Mouse (Mus musculus) hindbrain, embryonic 10.5 days (tissue): ENCODE measurements around the gene Ptpre. TPM values are rescaled to one million over a fixed set of nuclear protein-coding genes. Genes with fewer than 3 reads are reported as not detected.

ENCODE experiments used
- DNase-seq: peaks from one replicate; pipeline ENCODE4 v3.0.0-alpha.2; 2017; ENCODE audit warnings: low spot score
- H3K27ac ChIP-seq: fragments of 300-500 bp; sonication (generic); 2 replicates; pipeline ENCODE4 v1.5.1; 2016; ENCODE audit warnings: mild to moderate bottlenecking, moderate library complexity
- H3K27me3 ChIP-seq: fragments of 300-500 bp; sonication (generic); 2 replicates; pipeline ENCODE4 v1.6.1; 2016; ENCODE audit warnings: mild to moderate bottlenecking; ENCODE audit not compliant: poor library complexity, insufficient read depth, severe bottlenecking
- H3K36me3 ChIP-seq: fragments of 300-500 bp; sonication (generic); 2 replicates; pipeline ENCODE4 v1.6.1; 2016; ENCODE audit warnings: mild to moderate bottlenecking, moderate library complexity
- H3K4me1 ChIP-seq: fragments of 300-500 bp; sonication (generic); replicated peaks from 2 replicates; pipeline ENCODE4 v1.6.1; 2016; ENCODE audit warnings: mild to moderate bottlenecking
- H3K4me3 ChIP-seq: fragments of 300-500 bp; sonication (generic); 2 replicates; pipeline ENCODE4 v1.5.1; 2016; ENCODE audit warnings: mild to moderate bottlenecking, moderate library complexity
- H3K9me3 ChIP-seq: fragments of 300-500 bp; sonication (generic); 2 replicates; pipeline ENCODE4 v1.6.1; 2016; ENCODE audit warnings: mild to moderate bottlenecking, moderate library complexity
- WGBS: fragments of 180-500 bp; shearing (Covaris S2); methylation state at CpG from one replicate; pipeline ENCODE4 v1.1.7; 2016; 5-methylcytosine and 5-hydroxymethylcytosine counted together
- polyA plus RNA-seq: library from polyadenylated mRNA; unstranded; fragments of >200 nt; fragmentation: Nextera tagmentation; extraction: Ambion mirVana; gene quantifications from 2 replicates; pipeline ENCODE4 v1.2.1, GENCODE M21; 2016

The Ptpre gene
- polyA plus RNA-seq, 1 experiment from 2014 or later, result 0.85 TPM

- no peaks in the 10 kb centered on the region for H3K27me3 ChIP-seq
- no peak overlapping the region for H3K27ac ChIP-seq
- no peaks in the 10 kb centered on the region for H3K36me3 ChIP-seq
- H3K4me3 ChIP-seq, result no peak overlapping the region
- peaks cover 6% of the 10 kb centered on the region; the same call in 1 of the 2 replicates for H3K9me3 ChIP-seq
- H3K4me1 ChIP-seq, result 0 out of 2 replicates have a peak, but pooled peaks cover 11% of the 10 kb centered on the region
- no peak for DNase-seq
Measured at GRCm38 (mm10) chr7:135622241-135622640, 85.0 kb downstream of the Ptpre start.

DNA sequence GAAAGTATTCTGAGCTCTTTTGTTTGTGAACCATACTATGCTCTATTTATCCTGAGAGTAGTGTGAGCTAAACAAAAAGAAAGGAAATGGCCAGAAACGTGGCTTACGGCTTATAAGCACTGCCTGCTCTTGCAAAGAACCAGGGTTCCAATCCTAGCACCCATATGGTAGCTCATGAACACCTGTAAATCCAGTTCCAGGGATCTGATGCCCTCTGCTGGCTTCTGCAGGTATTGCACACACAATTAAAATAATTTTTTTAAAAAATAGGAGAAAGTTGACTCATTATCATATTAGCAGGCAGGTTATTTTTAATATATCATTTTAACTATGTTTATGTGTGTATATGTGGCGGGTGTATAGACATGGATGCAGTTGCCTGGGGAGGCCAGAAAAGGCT, 87.6 kb downstream of the Ptpre start:
- 71% methylated on average over 3 of the region's 3 CpGs for WGBS
- no peak for DNase-seq
- peaks cover 6% of the 10 kb centered on the region; the same call in 1 of the 2 replicates for H3K9me3 ChIP-seq
- no peaks in the 10 kb centered on the region for H3K27me3 ChIP-seq
- H3K4me1 ChIP-seq, result 0 out of 2 replicates have a peak, but pooled peaks cover 4% of the 10 kb centered on the region
- no peak overlapping the region for H3K27ac ChIP-seq
- H3K36me3 ChIP-seq, result no peaks in the 10 kb centered on the region
- H3K4me3 ChIP-seq, result no peak overlapping the region

DNA sequence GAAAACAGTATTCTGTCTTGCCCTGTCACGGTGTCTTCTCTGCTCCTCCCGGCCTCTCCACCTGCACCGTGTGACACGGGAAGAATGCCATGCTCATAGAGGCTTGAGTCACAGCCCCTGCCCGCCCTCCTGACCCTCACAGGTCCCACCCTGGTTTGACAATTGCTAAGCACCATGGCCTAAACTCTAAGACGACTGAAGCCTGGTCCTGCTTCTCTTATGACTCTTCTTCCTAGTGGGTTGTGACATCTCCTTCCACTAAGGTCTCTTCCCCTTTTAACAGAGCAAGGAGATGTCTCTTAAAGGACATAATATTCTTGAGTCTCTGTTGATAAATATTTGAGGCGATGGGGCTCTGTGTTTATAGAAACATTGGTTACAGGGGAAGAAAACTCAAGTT, 91.1 kb downstream of the Ptpre start:
- DNase-seq, result no peak
- Histone ChIP-seq H3K27me3 (no peaks in the 10 kb centered on the region), H3K27ac (no peak overlapping the region), H3K4me1 (peaks cover 9% of the 10 kb centered on the region), H3K9me3 (peaks cover 6% of the 10 kb centered on the region; the same call in 1 of the 2 replicates), H3K4me3 (no peak overlapping the region), H3K36me3 (no peaks in the 10 kb centered on the region)
- 81% methylated on average over 7 of the region's 7 CpGs for WGBS

GRCm38 (mm10) chr7:135629019-135629418, 91.7 kb downstream of the Ptpre start:
- H3K36me3 ChIP-seq, result no peaks in the 10 kb centered on the region
- H3K9me3 ChIP-seq, result peaks cover 6% of the 10 kb centered on the region; the same call in 1 of the 2 replicates
- no peaks in the 10 kb centered on the region for H3K27me3 ChIP-seq
- WGBS, result 81% methylated on average over 9 of the region's 9 CpGs
- peaks cover 13% of the 10 kb centered on the region for H3K4me1 ChIP-seq
- no peak overlapping the region for H3K27ac ChIP-seq
- H3K4me3 ChIP-seq, result no peak overlapping the region
- DNase-seq, result no peak

DNA sequence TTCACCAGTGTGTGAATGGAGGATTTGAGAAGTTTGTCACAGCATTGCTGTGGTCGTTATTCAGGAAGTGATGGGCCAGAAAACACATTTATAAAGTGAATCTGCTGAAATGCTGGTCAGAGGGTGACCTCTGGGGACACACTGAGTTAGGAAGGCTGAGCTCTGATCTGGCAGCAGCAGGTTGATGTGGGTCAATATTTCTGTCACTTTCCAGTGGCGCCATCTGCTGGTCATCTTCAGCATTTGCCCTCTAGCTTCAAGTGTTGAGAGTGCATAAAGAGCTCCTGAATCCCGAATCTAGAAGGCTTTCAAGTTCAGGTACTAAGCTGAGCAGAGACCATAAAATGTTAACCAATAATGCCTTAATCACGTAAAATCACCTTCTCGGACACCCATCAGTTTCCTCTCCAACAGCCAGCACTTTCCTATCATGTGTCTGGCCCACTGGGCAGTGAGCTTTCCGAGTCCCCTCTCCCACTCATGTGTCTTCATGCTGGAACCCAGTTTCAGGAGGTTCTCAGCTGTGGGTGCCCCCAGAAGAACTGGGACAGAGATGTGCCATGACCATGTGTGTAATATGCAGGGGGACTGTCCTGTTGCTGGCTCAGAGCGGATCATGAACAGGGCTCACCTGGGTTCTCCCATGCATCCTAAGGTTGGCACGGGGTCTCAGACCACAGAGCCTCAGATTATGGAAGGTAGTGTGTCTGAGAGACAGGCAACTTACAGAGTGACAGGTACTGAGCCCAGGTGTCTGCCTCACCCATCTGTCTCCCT, 94.7 kb downstream of the Ptpre start:
- DNase-seq, result peak; percentile 74
- Histone ChIP-seq H3K36me3 (no peaks in the 10 kb centered on the region), H3K4me3 (no peak overlapping the region), H3K27me3 (no peaks in the 10 kb centered on the region), H3K27ac (no peak overlapping the region), H3K4me1 (peaks cover 18% of the 10 kb centered on the region), H3K9me3 (no peaks in the 10 kb centered on the region)
- WGBS, result 57% methylated on average over 8 of the region's 8 CpGs

DNA sequence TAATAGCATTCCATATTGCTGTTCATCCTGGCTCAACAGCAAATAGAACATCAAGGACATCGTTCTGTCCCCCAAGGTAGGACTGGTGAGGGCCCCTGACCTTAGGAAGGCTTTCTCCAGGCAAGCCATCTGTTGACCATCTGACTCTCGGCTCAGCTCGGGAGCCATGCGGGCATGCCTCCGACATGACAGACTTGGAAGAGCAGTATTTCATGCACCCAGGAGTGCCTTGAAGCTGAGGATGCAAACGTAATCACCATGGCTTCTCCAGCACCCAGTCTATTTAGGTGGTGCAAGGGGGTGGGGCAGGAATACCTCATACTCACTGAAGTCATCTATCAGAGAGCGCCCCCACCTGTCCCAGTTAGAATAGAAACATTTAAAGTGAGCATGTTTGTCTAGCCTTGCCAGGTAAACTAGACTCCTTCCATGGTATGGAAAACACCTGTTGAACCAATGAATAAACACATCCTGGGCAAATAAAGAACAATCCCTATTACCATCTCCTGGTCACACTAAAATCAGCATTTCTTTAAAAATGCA, 95.5 kb downstream of the Ptpre start:
- Histone ChIP-seq H3K27ac (no peak overlapping the region), H3K9me3 (no peaks in the 10 kb centered on the region), H3K36me3 (no peaks in the 10 kb centered on the region), H3K27me3 (no peaks in the 10 kb centered on the region), H3K4me3 (no peak overlapping the region), H3K4me1 (peaks cover 18% of the 10 kb centered on the region)
- 74% methylated on average over 7 of the region's 7 CpGs for WGBS
- DNase-seq, result no peak

DNA sequence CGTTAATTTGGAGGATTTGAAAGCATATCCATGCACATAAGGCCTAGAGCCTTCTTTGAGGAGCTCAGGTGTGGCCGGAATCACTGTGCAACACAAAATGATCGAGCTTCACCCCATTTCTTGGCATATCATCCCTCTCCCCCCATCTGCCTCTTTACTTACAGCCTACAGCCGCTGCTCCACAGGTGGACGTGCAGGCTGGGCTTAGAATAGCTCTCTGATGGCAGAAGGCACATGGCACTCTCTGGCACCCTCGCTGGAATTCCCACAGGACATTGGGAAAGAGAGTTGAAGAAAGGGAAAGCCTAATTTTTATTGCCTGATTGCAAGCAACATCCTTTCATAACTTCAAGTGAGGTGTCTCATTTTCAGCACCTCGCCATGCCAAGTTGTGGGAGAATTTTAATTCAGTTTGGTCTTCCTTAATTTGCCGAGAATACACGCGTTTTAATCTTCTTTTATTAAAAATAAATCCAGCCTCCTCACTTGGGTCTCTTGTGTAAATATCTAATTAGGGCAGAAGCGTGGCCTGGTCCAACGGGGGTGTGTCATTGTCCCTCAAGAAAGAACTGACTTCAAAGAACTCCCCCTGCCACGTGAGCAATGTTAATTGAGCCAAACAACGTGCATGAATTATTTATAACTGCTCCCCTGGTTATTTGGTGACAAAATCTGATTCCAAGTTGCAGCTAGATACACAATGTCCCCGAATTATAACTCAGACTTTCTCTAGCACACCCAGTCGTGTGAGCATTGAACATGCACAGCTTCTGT, 97.8 kb downstream of the Ptpre start:
- H3K4me1 ChIP-seq, result peaks cover 18% of the 10 kb centered on the region
- WGBS, result 72% methylated on average over 16 of the region's 16 CpGs
- H3K27me3 ChIP-seq, result no peaks in the 10 kb centered on the region
- no peak overlapping the region for H3K4me3 ChIP-seq
- no peaks in the 10 kb centered on the region for H3K36me3 ChIP-seq
- DNase-seq, result no peak
- no peak overlapping the region for H3K27ac ChIP-seq
- H3K9me3 ChIP-seq, result no peaks in the 10 kb centered on the region

DNA sequence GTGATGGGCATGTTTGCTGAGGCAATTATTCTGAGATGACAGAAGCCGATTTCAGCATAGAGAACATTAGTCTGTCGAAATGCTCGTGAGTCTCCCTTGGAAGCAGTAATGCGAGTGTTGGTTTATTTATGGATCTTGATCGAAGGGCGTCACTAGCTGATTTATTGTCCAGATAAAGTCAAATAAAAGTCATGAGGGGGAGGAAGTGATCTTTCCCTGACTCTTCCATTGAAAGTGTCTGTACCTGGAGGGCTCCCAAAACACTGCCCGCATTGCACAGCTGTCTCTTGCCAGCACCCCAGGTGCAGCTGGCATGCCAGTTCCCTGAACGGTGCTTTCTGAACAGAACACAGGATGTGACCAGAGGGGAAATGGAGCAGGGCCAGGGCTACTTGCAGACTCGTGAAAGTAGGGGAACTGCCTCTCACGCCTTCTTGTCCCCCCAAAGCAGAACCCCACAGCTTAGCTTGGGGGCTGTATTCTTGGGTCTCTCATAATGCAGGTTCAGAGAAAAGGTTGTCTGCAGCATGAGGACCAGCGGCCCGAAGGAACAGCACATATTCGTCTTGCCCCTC, 100.2 kb downstream of the Ptpre start:
- Histone ChIP-seq H3K4me1 (peaks cover 17% of the 10 kb centered on the region), H3K36me3 (no peaks in the 10 kb centered on the region), H3K27me3 (no peaks in the 10 kb centered on the region), H3K4me3 (no peak overlapping the region), H3K27ac (no peak overlapping the region), H3K9me3 (no peaks in the 10 kb centered on the region)
- DNase-seq, result no peak
- 80% methylated on average over 13 of the region's 13 CpGs for WGBS

GRCm38 (mm10) chr7:135639361-135639760, 102.1 kb downstream of the Ptpre start:
- Histone ChIP-seq H3K27me3 (no peaks in the 10 kb centered on the region), H3K36me3 (no peaks in the 10 kb centered on the region), H3K4me3 (no peak overlapping the region), H3K9me3 (no peaks in the 10 kb centered on the region), H3K27ac (no peak overlapping the region), H3K4me1 (0 out of 2 replicates have a peak, but pooled peaks cover 5% of the 10 kb centered on the region)
- DNase-seq, result no peak
- WGBS, result 35% methylated on average over 2 of the region's 2 CpGs

DNA sequence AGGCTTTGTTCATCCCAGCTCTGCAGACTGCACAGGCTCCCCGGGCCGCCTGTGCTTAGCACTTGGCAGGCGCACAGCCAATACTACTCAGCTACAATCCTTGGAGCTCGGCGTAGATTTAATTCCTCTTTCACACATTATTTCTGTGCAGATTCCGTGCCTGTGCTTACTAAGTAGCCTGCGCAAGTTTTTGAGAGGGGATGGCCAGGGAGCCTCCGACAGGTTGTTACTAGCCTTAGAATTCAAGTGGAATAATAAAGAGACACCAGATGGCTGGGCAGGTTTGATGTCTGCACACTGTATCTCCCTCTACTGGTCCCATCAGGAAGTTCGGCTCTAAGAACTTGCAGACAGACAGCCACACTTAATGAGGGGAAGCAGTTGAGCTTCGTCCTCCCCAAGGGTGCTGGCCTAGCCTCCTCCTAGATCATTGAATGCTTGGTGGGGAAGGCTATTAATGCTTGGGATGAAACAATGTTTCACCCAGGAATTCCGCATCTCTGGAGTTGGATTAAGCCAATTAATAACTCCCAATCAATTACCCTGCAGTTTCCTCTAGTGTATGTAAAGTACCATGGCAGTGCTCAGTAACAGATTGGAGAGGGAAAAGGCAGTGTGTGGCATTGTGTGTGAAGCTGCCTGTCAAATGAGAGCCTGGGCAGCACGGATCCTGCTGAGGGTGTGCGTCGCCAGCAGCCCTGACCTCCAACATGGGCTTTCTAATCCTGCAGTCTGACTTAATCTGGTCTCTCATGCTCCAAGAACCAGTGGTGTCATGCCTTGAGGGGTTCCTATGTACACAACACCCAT, 104.6 kb downstream of the Ptpre start:
- Histone ChIP-seq H3K27ac (no peak overlapping the region), H3K36me3 (no peaks in the 10 kb centered on the region), H3K27me3 (no peaks in the 10 kb centered on the region), H3K4me3 (no peak overlapping the region), H3K9me3 (no peaks in the 10 kb centered on the region), H3K4me1 (no peaks in the 10 kb centered on the region)
- DNase-seq, result peak; percentile 33
- 68% methylated on average over 14 of the region's 14 CpGs for WGBS

DNA sequence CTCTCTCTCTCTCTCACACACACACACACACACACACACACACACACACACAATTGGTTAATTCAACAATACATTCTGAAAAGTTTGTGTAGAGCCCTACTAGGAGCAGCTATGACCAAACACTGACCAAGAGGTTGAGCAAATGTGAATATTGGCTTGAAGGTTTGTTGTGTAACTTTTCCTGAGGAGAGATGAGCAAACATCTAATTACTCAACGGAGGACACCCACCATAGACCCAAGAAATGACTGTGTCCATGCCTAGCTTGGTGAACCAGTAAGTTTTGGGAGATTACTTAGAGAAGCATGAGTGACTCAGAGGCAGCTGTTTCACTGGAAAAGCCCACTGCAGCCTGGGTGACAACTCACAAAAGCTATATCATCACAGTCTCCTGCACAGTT, 107.2 kb downstream of the Ptpre start:
- 90% methylated on average over 1 of the region's 1 CpGs for WGBS
- H3K36me3 ChIP-seq, result no peaks in the 10 kb centered on the region
- no peak for DNase-seq
- no peak overlapping the region for H3K27ac ChIP-seq
- H3K4me3 ChIP-seq, result no peak overlapping the region
- H3K4me1 ChIP-seq, result no peaks in the 10 kb centered on the region
- H3K27me3 ChIP-seq, result no peaks in the 10 kb centered on the region
- 0 out of 2 replicates have a peak, but pooled peaks cover 3% of the 10 kb centered on the region for H3K9me3 ChIP-seq

- Histone ChIP-seq H3K27me3 (no peaks in the 10 kb centered on the region), H3K4me3 (no peak overlapping the region), H3K36me3 (no peaks in the 10 kb centered on the region), H3K27ac (no peak overlapping the region), H3K4me1 (no peaks in the 10 kb centered on the region), H3K9me3 (0 out of 2 replicates have a peak, but pooled peaks cover 3% of the 10 kb centered on the region)
- WGBS, result 86% methylated on average over 6 of the region's 6 CpGs
- DNase-seq, result no peak
Measured at GRCm38 (mm10) chr7:135646976-135647375, 109.7 kb downstream of the Ptpre start.
